Mouse (Mus musculus) bone marrow, adult 2 months (tissue): ENCODE results near the gene Pgm2.

Experiments
- CTCF ChIP-seq: fragments of 200-500 bp; IDR thresholded peaks from 2 replicates; pipeline ENCODE4 v1.5.1; 2011; ENCODE audit warnings: low read length, control low read depth; ENCODE audit not compliant: control insufficient read depth, insufficient read depth
- POLR2A ChIP-seq: fragments of 200-500 bp; IDR thresholded peaks from 2 replicates; pipeline ENCODE4 v1.6.1; 2011; ENCODE audit warnings: low read depth, mild to moderate bottlenecking, control low read depth, low read length, borderline replicate concordance; ENCODE audit not compliant: control insufficient read depth

DNA sequence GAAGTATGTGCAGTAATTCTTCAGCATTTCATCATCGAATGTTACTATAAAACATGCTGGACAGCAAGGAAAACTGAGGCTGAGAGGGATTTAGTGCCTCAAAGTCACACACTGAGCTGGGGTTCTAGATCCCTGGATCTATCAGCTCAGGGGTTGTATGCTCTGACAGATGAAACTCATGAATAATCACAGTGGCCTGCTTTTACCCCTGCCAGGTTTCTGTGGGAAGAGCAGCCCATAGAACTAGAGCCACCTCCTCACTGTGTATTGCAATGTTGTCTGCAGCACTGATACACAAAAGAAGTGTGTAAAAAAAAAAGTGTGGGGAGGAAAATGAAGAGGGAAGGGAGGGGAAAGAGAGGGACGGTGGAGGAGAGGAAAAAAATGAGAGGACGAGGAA, 28.3 kb upstream of the Pgm2 start:
- no peak for TF ChIP-seq CTCF
- TF ChIP-seq POLR2A, result no peak
